Mouse (Mus musculus) ES-CJ7 (cell line): ENCODE results near the gene Aldh3b2.
A peak's percentile ranks its signal among the peaks of the same experiment; 100 is the strongest.

Experiments
- DNase-seq: peaks from one replicate; pipeline ENCODE4 v3.0.0; 2011; ENCODE audit warnings: low read depth, low spot score

Aldh3b2 gene

DNA sequence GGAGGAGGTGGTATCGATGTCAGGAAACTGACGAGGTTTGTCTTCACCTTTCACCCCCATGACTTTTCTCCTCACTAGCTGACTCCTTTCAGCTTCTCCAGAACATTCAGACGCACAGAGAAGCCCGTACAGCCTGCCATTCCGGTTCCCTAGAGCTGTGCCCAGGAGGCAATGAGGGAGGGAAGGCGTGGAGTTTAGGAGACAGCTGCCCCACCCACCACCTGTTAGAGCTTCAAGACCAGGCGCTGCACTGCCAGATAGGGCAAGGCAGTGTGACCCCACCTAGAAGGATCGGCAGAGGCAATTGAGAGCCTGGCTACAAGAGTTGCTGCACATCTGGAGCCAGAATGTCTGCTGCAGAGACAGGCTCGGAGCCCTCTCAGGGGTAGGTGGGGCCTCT lies at the start of gene Aldh3b2:
Gene Aldh3b2 (plus strand): TSS at position 100 of the 400 bp plus-strand sequence.
- DNase-seq, result peak; percentile 36

DNA sequence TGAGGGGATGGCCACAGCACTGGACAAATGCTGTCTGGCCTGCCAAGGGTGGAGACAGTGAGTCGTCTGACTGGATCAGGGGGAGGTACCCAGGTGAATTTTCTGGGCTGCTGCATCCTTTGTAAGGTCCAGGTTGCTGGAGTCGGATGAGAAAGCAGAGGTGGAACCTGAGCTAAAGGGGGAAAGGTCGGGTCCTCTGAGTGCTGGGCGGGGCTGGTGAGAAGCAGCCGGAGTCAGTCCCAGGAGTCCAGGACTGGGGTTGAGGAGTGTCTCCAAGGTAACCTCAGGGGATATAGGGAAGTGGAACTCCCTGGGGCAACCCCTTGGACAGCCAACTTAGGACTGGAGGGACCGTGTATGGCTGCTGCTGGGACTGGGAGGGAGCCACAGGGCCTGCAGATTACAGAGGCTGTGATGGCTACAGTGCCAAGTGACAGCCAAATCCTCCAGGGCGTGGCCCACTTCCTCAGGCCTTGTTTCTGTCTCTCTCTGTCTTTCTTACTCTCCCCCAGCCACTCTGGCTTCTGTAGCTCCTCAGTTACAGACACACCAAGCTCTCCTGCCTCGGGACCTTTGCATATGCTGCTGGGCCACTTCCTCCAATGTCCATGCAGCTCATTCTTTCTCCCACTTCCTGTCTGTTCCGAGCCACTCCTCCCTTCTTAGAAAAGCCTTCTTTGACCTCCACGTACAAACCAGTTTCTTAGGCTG lies 49.3 kb upstream of the Aldh3b2 start:
- DNase-seq, result no peak

DNA sequence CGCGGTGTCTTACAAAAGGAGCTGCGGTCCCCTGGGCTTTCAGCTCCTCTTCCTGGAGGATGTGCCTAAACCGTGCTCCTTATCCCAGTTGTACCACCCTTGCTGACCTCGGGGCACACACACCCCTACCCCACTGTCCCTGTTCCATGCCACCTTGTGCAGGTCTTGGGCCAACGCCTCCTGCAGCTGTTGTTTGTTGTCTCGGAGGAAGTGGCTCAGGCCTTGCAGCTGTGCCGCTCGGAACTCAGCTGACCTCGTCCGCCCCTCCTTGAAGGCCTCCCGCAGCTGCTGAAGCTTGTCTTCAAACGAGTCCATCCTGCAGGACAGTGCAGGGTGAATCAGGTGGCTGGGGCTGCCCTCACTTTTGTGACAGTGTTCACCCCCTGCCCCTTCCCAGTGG lies 48.5 kb upstream of the Aldh3b2 start:
- no peak for DNase-seq

DNA sequence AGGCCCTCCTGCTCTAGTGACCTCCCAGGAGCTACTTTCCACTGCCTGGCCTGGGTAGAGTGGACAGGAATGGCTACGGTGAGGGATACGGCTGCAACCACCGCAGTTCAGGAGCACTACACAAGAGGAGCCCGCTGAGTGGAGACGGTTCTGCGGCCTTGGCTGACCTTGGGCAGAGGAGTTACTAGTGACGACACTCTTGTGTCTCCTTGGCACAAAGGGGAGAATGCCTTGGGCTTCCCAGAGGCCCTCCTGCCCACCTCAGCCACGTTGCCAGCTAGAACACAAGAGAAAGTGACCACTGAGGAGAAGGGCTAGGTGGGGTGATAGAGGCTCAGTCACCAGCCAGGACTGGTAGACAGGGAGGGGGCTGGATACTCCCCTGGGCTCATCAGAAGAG lies 47.9 kb upstream of the Aldh3b2 start:
- DNase-seq, result no peak

DNA sequence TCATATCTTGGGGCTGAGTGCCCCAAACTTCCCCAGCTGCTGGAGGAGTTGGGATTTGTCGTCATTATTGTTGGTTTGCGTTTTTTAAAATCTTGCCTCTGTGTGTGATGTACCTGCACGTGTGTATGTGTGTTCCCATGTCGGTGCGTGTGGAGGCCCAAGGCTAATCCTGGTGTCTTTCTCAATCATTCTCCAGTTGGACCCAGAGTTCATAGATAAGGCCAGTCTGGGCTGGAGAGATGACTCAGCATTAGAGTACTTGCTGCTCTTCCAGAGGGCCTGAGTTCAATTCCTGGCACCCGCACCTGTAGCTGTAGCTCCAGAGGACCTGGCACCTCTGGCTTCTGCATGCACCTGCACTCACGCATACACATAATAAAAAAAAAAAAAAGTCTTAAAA lies 47.3 kb upstream of the Aldh3b2 start:
- DNase-seq, result no peak

DNA sequence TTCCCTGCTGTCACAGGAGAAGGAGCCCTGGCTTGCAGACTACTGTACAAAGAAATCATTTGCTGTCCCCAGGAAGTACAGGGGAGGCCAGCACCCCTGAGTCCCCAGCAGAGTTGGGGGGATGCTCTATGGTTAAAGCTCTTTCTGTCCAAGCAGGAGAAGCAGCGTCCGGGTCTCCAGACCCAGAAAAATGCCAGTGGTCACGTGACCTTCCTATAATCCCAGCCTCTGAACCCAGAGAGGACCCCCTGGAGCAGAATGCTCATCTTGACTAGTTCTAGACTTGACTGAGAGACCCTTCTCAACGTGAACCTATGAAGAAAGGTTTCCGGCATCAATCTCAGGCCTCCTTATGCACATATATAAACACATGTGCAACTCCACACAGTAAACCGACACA lies 46.3 kb upstream of the Aldh3b2 start:
- no peak for DNase-seq

DNA sequence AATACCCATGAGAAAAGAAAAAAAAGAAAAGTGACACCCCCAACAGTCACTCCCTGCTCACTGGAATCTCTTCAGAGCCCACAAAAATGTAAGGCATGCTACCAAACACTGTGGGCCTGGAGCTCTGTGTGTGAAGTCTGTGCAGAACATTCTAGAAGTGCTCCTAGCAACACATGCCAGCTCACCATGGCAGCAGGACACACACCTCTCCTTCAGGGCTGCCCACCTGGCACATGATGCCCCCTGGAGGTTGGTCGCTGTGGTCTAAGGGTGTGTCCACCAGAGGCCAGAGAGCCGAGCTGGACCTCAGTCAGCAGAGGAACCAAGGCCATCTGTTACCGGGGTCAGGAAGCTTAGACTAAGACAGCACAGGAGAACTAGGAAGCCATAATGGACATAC lies 45.8 kb upstream of the Aldh3b2 start:
- no peak for DNase-seq

DNA sequence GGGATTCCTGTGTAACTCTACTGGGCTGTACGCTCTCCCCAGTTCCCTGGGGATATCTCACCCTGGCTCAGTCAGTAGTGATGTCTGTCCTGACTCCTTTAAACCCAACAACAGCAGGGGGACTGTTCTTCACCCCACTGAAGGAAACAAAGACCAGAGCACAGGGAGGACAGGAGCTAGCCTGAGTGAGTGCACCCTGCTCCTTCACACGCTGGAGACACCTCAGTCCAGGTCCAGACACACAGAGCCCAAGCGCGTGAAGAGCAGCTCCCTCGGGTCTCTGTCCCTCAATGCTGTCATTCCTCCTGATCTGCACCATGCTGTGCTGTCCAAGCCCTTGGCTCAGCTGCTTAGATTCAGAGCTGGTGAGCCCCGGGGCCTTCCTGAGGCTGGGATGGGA lies 45.4 kb upstream of the Aldh3b2 start:
- no peak for DNase-seq

DNA sequence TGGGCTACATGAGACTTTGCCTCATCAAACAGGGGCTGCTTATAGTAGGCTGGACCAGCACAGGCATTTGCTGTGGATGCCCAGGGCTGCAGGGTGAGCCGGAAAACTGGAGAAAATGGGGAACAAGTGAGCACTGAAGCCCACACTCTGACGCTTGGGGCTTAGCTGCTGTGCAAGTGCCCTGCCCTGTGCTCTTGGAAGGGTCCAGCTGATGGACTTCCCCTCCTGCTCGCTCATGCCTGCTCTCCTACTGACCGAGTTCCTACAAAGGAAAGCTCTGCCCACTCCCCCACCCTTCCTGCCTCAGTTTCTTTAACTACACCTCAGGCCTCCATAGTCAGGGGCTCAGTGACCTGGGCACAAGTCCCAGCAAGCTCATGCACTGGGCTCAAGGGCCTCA lies 44.1 kb upstream of the Aldh3b2 start:
- DNase-seq, result no peak

DNA sequence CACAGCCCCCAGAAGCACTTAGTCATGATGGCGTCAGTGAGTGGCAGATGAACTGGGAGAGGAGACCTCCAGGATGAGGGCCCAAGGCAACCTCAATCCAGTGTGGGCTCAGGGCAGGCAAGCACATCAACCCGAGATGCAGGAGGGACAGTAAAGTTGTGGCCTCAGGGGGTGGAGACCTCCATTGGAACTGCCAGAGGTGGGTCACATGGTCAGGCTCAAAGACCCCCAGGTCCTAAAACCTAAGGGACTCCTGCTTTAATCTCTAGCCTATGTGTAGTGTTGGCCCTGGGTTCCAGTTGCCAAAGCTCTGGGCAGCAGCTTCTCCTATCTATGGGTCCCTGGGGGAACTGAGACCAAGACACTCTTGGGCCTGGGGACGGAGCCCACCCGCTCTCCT lies 43.3 kb upstream of the Aldh3b2 start:
- DNase-seq, result no peak

DNA sequence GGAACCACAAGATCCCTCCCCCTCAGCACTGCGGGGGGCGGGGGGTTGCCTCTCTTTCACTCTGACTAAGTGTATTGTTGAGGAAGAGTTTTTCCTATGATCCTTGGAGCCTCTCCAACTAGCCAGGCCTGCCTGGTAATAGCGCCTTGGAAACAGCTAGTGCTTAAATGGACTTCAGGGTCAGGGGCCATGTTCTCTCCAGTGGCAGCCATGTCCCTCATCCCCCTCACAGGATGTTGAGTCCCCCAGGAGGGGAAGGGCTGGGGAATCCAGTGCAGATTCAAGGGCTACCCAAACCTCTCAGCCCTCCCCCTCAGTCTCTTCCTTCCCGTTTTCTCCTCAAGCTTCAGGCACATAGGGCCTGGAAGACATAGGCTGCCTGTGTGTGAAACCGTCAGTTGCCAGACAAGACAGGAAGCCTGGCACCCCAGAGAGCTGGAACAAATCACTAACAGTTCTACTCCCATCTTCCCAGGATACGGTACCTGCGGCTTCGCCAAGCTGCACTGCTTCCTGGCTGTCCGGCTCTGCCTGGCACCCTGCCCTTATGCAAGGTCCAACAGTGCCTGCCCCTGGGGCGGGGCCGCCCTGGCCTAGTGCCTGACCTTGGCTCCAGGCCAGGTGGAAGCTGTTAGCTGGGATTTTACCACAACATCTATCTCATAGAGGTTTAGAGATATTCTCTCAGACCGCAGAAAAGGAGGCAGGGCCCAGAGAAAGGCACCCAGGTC lies 42.8 kb upstream of the Aldh3b2 start, which contains the start of gene Aldh3b1:
Gene Aldh3b1 (minus strand): TSS at position 598 of the 731 bp plus-strand sequence.
- DNase-seq, result no peak

DNA sequence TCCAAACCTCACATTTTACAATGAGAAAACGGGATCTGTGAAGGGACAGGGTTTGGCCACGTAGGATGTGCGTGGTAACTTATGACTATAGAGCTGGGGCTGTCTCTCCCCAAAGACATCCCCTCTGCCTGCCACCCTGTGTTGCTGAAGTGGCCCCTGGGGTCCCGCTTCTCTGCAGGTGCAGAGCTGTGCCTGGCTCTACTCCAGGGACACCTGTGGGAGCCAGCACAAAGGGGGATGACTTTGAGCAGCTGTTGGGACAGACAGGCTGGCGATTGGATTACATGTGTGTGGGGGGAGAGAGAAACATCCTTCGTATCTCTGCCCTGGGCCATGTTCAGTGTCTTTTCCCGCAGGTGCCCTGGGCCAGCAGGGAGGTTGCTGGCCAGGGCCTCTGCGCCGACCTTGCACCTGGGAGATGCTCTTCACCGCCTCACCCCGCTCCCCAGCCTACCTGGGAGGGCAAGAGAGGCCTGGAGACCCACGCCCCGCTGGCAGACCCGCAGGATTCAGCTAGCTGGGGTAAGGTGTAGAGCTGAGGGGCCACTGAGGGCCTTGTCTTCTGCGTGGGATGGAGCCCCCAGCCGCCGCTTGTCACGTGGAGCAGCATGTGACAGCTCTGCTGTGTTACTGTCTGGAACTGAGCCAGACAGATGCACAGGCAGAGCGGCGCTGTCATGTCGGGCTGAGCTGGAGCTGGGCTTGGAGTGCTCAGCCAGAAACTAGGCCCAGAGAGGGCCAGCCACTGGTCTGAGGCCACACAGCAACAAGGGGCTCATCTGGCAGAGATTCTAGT lies 41.7 kb upstream of the Aldh3b2 start:
- no peak for DNase-seq

DNA sequence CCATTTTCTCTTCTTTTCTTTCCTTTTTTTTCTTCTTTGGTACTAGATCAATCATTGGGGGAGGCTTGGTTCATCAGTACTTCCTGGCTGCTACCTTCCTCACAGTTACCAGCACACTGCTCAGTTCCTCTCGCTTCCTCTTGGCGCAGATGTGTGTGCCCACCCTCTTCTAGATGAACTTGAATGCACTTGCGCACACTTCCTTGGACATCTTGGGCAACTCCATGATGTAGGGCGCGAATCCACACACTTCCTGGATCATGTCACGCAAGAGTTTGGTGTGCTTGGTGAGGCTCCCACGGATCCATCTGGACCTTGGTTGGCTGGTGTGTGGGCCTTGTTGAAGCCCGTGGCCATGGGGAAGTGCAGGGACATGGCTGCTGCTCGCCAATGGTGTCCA lies 40.4 kb upstream of the Aldh3b2 start:
- DNase-seq, result no peak

DNA sequence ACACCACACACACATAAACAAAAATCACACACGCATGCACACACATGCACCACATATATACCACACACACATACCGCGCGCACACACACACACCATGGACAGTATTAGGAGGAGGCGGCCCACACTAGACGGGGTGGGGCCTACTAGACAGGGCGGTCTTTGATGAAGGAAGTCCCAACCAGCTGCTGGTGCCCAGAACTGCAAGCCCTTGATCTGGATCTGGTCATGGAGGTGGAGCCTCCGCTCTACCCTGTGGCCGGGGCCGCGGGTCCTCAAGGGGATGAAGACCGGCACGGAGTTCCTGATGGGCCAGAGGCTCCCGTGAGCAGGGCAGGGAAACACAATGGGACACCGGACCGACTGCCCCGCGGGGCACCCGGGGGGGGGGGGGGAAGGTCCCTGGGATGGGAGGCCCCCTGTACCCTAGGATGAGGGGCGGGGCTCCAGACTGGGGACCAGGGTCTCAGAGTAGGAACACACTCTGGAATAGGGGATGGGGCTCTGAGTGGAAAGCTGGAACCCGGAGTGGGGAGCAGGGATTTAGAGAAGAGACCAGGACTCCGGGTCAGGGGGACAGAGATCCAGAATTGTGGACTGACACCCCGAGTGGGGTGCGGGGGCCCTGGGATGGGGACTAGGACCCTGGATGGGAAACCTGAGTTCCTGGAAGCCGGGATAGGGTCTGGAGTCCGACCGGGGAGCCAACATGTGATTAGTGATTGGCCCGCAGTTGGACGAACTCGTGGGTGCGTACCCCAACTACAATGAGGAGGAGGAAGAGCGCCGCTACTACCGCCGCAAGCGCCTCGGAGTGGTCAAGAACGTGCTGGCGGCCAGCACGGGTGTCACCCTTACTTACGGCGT lies 36.9 kb upstream of the Aldh3b2 start, which contains the start of gene Unc93b1:
Gene Unc93b1 (plus strand): TSS at position 155 of the 864 bp plus-strand sequence.
- peak; percentile 67 for DNase-seq

DNA sequence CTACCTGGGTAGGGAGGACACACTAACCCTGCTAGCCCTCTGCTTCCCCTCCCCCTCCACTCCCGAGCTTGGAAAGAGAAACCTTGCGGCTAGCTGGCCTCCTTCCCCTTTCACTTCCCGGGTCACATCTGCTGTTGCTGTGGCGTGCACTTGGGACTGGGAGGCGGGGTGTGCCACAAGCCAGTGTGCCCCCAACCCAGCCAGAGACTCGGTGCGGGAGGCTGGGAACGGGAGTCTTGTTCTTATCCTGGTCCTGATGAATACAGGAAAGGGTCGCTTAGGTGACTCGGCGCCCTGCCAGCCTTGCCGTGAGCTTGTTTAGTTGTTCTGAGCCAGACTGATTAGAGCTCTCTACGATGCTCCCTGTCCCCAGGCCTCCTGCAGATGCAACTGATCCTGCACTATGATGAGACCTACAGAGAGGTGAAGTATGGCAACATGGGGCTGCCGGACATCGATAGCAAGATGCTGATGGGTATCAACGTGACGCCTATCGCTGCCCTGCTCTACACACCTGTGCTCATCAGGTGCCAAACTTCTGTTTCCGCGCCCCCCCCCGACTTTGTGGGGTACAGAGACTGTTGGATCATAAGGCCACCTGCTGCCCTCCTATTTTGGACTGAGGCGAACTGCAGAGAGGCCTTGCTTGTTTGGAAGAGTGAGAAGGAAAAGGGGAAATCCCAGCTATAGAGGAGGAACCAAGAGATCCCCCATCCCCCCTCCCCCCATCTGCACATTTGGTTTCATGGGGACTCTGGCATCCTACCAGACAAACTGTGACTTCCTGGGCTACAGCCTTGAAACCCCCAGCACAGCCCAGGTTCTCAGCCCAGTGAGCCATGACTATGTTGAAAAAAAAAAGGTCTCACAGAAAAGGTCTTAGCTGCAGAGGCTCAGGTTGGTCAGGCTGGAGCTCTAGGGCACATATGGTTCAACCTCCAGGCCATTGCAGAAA lies 36.0 kb upstream of the Aldh3b2 start:
- no peak for DNase-seq

DNA sequence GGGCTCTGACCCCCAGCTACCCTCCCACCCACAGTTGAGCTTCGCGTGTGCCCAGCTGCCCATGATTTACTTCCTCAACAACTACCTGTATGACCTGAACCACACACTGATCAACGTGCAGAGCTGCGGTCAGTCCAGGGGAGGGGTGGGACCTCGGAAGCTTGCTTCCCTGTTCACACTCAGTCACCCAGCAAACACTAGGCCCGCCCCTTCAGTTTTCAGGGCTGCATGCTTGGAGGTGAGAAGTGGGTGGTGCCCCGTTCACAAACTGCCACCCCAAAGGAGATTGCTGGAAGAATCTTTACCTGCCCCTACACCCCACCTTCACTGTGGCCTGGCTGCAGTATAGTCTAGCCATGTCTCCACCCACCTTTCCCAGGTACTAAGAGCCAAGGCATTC lies 29.8 kb upstream of the Aldh3b2 start:
- DNase-seq, result no peak

DNA sequence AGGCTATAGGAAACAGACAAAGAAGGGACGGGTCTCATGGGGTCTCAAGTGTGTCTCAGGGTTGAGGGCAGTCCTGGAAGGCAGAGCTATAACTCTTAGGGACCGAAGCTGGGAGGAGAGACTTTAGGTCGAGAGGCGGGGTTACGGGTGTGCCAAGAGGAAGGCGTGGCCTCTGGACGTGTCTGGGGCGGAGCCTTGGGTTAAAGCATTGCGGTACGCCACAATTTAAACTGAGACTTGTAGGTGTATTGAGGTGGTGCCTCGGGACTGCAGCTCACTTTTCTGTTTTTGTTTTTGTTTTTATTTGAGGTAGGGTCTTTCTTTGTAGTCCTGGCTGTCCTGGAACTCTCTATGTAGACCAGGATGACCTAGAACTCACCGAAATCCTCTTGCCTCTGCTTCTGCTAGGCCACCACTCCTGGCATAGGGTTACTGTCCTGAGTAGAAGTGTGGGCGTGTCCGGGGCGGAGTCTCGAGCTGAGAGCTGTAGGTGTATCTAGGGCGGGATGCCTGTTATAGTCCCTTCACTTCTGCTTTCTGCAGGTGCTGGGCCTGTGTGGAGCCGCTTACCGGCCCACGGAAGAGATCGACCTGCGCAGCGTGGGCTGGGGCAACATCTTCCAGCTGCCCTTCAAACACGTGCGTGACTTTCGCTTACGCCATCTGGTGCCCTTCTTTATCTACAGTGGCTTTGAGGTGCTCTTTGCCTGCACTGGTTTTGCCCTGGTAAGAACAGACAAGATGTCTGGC lies 29.0 kb upstream of the Aldh3b2 start:
- peak; percentile 85 for DNase-seq

DNA sequence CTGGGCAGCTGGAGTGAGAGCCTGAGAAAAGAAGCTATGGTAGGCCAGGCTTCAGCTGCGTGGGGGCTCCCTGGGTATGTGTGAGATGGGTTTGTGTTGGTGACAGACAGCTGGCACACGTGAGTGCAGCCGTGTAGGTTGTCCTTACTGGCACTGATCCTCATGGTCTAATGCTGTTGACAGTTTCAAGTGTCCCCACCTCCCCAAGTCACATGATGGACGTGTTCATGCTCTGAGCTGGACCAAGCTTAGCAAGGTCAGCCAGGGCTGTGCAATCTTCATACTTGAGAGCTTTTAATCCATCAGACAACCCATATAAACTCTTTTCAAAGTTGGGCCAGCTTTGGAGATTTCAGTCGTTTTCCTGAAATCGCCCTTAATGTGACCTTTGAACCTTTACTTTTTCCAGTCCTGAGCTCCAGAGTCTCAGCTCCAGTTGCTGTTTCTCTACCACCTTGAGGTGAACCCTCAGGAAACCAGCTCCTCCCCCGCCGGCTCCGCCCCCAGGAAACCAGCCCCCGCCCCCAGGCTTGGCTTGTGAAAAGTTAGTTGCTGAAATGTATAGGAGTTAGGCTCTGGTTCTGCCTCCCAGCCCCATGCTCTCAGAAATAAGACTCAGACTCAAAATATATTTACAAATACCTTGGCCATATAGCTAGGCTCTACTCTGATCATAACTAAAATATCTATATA lies 26.1 kb upstream of the Aldh3b2 start:
- no peak for DNase-seq

DNA sequence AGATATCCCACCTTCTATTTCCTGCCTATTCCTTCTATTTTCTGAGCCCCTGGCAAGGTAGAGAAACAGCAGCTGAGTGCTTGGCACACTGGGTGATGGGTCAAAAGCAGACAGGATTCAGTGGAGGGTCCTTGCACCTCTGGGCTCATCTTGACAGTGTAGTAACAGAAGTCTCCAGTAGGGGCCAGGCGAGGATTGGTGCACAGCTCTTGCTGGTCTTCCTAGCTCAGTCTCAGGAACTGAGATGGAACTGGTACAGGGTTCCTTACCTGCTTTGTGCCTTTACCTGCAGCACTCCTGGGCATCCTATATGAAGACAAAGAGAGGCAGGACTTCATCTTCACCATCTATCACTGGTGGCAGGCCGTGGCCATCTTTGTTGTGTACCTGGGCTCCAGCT lies 25.4 kb upstream of the Aldh3b2 start:
- peak; percentile 79 for DNase-seq
